Mouse (Mus musculus) ES-Bruce4 (cell line): ENCODE measurements around the gene Cd247. TPM values are rescaled to one million over a fixed set of nuclear protein-coding genes. Genes with fewer than 3 reads are reported as not detected.

ENCODE experiments used
- H3K27ac ChIP-seq: 2 replicates; pipeline ENCODE4 v1.5.1; 2012; ENCODE audit warnings: low read length, inconsistent platforms; ENCODE audit not compliant: insufficient read depth
- H3K27me3 ChIP-seq: 2 replicates; pipeline ENCODE4 v1.6.1; 2012; ENCODE audit warnings: mild to moderate bottlenecking, low read length, inconsistent platforms; ENCODE audit not compliant: control insufficient read depth, poor library complexity, insufficient read depth, severe bottlenecking
- H3K36me3 ChIP-seq: 2 replicates; pipeline ENCODE4 v1.6.1; 2012; ENCODE audit warnings: inconsistent platforms, mild to moderate bottlenecking, low read length, moderate library complexity; ENCODE audit not compliant: control insufficient read depth, poor library complexity, insufficient read depth, severe bottlenecking
- H3K4me1 ChIP-seq: one replicate; pipeline ENCODE4 v1.8.1; 2011; ENCODE audit warnings: low read length; ENCODE audit not compliant: control insufficient read depth, insufficient read depth
- H3K4me3 ChIP-seq: 2 replicates; pipeline ENCODE4 v1.5.1; 2011; ENCODE audit warnings: low read depth, mild to moderate bottlenecking, low read length
- H3K9ac ChIP-seq: 2 replicates; pipeline ENCODE4 v1.6.1; 2012; ENCODE audit warnings: low read depth, mild to moderate bottlenecking, inconsistent platforms; ENCODE audit not compliant: poor library complexity, severe bottlenecking
- H3K9me3 ChIP-seq: replicated peaks from 2 replicates; pipeline ENCODE4 v1.6.1; 2012; ENCODE audit warnings: mild to moderate bottlenecking, low read length, inconsistent platforms; ENCODE audit not compliant: control insufficient read depth, poor library complexity, insufficient read depth, severe bottlenecking
- CTCF ChIP-seq: IDR thresholded peaks from one replicate; pipeline ENCODE4 v1.8.1; 2011; ENCODE audit warnings: low read depth, low read length
- EP300 ChIP-seq: IDR thresholded peaks from 2 replicates; pipeline ENCODE4 v1.6.1; 2011; ENCODE audit warnings: low read depth, low read length; ENCODE audit not compliant: insufficient read depth
- POLR2A ChIP-seq: IDR thresholded peaks from one replicate; pipeline ENCODE4 v1.8.1; 2011; ENCODE audit warnings: low read length; ENCODE audit not compliant: insufficient read depth
- polyA plus RNA-seq: library from polyadenylated mRNA; stranded (reverse); fragments of >200 nt; gene quantifications from 2 replicates; pipeline ENCODE4 v1.2.4, GENCODE M21; 2011; ENCODE audit warnings: low read depth; ENCODE audit not compliant: missing spikeins, insufficient read depth, insufficient read length

Cd247 gene
- polyA plus RNA-seq, 1 experiment: not detected

GRCm38 (mm10) chr1:165781911-165782310 is 6.6 kb upstream of the Cd247 start:
- Histone ChIP-seq H3K27me3 (no peaks in the 10 kb centered on the region), H3K4me3 (no peak overlapping the region), H3K36me3 (no peaks in the 10 kb centered on the region), H3K27ac (no peak overlapping the region), H3K9me3 (no peaks in the 10 kb centered on the region), H3K4me1 (peaks cover 2% of the 10 kb centered on the region), H3K9ac (no peak overlapping the region)
- no peak for TF ChIP-seq EP300
- TF ChIP-seq POLR2A: no peak
- TF ChIP-seq CTCF: no peak

- Histone ChIP-seq H3K27ac (no peak overlapping the region), H3K36me3 (no peaks in the 10 kb centered on the region), H3K9ac (no peak overlapping the region), H3K4me3 (no peak overlapping the region), H3K4me1 (no peaks in the 10 kb centered on the region), H3K27me3 (no peaks in the 10 kb centered on the region), H3K9me3 (no peaks in the 10 kb centered on the region)
- no peak for TF ChIP-seq POLR2A
- no peak for TF ChIP-seq EP300
- TF ChIP-seq CTCF: no peak
These were observed 2.2 kb upstream of the Cd247 start for GRCm38 (mm10) chr1:165786296-165786695.

- no peaks in the 10 kb centered on the region for H3K9me3 ChIP-seq
- TF ChIP-seq CTCF (no peak), POLR2A (no peak), EP300 (no peak)
- H3K36me3 ChIP-seq: no peaks in the 10 kb centered on the region
- peak overlapping the region; percentile 15; the same call in 1 of the 2 replicates for H3K4me3 ChIP-seq
- no peaks in the 10 kb centered on the region for H3K4me1 ChIP-seq
- H3K9ac ChIP-seq: no peak overlapping the region
- H3K27ac ChIP-seq: no peak overlapping the region
- no peaks in the 10 kb centered on the region for H3K27me3 ChIP-seq
These were observed 682 bp downstream of the Cd247 start for GRCm38 (mm10) chr1:165789066-165789660.

- Histone ChIP-seq H3K27ac (no peak overlapping the region), H3K9me3 (no peaks in the 10 kb centered on the region), H3K27me3 (no peaks in the 10 kb centered on the region), H3K4me1 (no peaks in the 10 kb centered on the region), H3K9ac (no peak overlapping the region), H3K36me3 (no peaks in the 10 kb centered on the region), H3K4me3 (no peak overlapping the region)
- no peak for TF ChIP-seq POLR2A
- no peak for TF ChIP-seq CTCF
- TF ChIP-seq EP300: no peak
These were observed 1.5 kb downstream of the Cd247 start for GRCm38 (mm10) chr1:165789963-165790362.

- no peaks in the 10 kb centered on the region for H3K36me3 ChIP-seq
- H3K4me3 ChIP-seq: no peak overlapping the region
- H3K27ac ChIP-seq: no peak overlapping the region
- TF ChIP-seq POLR2A (no peak), EP300 (no peak), CTCF (no peak)
- H3K4me1 ChIP-seq: no peaks in the 10 kb centered on the region
- H3K9ac ChIP-seq: no peak overlapping the region
- H3K27me3 ChIP-seq: no peaks in the 10 kb centered on the region
- H3K9me3 ChIP-seq: no peaks in the 10 kb centered on the region
These were observed 2.2 kb downstream of the Cd247 start for GRCm38 (mm10) chr1:165790461-165791210.

- Histone ChIP-seq H3K4me1 (no peaks in the 10 kb centered on the region), H3K9me3 (no peaks in the 10 kb centered on the region), H3K27ac (no peak overlapping the region), H3K4me3 (no peak overlapping the region), H3K27me3 (no peaks in the 10 kb centered on the region), H3K9ac (no peak overlapping the region), H3K36me3 (no peaks in the 10 kb centered on the region)
- TF ChIP-seq POLR2A: no peak
- no peak for TF ChIP-seq EP300
- no peak for TF ChIP-seq CTCF
These were observed 2.9 kb downstream of the Cd247 start for GRCm38 (mm10) chr1:165791411-165791810.
